Mouse (Mus musculus) T-helper 1 cell (primary cell): ENCODE data around the gene Ccdc69.

ENCODE experiments used
- in situ Hi-C: fragments of 300-600 bp; cut with MboI, MseI; formaldehyde crosslinking; loops from one replicate; pipeline ENCODE4 v1.15.1; 2025; ENCODE audit warnings: high pct_unique_total_duplicates

The Ccdc69 gene

GRCm38 (mm10) chr11:55097463-55098188, 19.7 kb upstream of the Ccdc69 start, which contains the start of gene Gm2a:
Gm2a (plus strand) TSS chr11:55098115.
- in situ Hi-C loops: loop anchor here (5.0 kb wide), 1 partner anchor 35 kb away; no protein-coding TSS in a partner anchor

GRCm38 (mm10) chr11:55096731-55097462, 19.0 kb upstream of the Ccdc69 start:
- in situ Hi-C loops: loop anchor here (5.0 kb wide), 1 partner anchor 35 kb away; no protein-coding TSS in a partner anchor

- in situ Hi-C loops: loop anchor here (5.0 kb wide), 1 partner anchor 36 kb away; no protein-coding TSS in a partner anchor
Observed at GRCm38 (mm10) chr11:55096296-55096695, 18.4 kb upstream of the Ccdc69 start.

DNA sequence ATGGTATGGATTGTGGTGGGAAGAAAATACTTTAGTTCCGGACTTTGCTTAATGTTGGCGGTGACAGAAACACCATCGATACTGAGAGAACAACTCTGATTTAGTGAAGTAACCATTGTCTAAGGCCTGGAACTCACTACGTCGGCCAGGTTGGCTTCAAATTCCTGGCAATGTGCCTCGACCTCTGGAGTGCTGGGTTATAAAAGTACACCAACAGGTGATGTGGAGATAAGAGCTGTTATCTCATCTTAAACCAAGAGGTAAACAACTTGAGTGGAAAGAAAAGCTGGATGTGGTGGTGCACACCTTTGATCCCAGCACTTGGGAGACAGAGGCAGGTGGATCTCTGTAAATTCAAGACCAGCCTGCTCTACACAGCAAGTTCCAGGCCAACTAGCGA, 15.2 kb upstream of the Ccdc69 start:
- in situ Hi-C loops: no loop called here

DNA sequence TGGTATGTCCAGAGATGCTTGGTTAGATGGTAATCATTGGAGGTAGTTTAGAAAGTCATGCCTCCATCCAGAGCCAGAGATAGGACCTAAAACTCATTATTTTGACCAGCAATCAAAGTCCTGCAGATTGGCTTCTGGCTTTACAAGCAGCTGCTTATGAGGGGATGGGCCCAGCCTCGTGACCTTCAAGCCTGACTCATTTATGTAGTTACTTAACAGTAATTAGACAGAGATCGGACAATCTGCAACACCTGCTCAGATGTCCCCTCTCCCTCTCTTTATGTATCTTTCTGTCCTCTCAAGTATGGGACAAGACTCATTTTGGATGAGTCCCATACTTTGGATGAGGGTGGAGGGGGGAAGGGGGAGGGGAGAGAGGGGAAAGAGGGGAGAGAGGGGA, 12.0 kb upstream of the Ccdc69 start:
- in situ Hi-C loops: no loop called here

DNA sequence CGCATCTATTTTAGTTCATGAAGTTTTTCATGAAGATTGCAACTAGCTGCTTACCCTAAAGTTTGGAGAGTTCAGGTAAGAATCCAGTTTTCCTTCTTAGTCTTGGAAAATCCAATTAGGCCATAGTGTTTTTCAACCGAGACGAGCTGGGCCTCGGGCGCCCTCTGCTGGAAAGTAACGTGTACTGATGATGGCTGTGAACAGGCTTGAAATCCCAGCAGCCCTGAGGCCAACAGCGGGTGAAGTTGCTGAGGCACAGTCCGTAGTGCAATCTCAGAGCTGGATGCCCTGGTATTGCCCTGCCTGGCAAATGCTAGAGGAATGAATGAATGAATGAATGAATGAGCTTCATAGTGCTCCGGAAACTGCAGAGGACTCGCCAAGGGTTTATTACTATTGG, 9.1 kb upstream of the Ccdc69 start:
- in situ Hi-C loops: no loop called here

DNA sequence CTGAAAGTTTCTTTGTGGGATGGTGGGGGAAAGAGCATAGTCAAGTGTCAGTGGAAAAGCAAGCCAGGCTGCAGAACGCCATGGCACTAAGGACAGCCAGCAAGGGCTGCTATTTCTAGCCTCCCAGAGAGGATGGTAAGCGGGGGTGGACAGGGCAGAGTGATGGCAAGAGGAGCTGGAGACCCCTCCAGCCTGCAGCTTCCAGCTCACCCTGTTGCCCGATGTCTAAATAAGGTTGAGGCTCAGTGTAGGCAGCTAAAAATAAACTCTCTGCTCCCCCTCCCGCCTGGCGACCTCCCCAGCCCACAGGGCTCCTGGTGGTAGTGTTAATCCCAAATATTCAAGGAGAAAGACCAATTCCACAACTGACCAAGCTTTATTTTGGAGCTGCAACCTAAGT, 7.5 kb upstream of the Ccdc69 start:
- in situ Hi-C loops: no loop called here

- in situ Hi-C loops: loop anchor here (5.0 kb wide), 1 partner anchor 42 kb away; no protein-coding TSS in a partner anchor
Observed at GRCm38 (mm10) chr11:55084629-55085028, 6.7 kb upstream of the Ccdc69 start.

DNA sequence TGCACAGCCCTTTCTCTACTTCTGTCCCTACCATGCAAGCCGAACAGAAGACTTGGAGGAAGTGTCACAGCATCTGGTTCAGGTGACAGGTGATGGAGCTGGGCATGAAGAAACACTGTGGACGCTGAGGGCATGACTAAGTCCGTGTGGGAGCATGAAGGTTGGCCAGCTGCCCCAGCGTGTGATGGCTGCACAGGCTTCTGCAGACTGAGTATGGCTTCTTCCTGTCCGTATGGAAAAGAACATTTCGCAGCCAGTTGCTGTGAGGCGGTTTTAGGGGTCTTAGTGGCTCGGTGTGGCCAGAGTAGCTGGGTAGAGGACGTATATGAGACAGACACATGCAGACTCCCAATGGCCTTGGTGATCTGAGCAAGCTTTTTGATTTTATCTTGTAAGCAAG, 3.3 kb upstream of the Ccdc69 start:
- in situ Hi-C loops: loop anchor here (5.0 kb wide), 1 partner anchor 39 kb away; no protein-coding TSS in a partner anchor

DNA sequence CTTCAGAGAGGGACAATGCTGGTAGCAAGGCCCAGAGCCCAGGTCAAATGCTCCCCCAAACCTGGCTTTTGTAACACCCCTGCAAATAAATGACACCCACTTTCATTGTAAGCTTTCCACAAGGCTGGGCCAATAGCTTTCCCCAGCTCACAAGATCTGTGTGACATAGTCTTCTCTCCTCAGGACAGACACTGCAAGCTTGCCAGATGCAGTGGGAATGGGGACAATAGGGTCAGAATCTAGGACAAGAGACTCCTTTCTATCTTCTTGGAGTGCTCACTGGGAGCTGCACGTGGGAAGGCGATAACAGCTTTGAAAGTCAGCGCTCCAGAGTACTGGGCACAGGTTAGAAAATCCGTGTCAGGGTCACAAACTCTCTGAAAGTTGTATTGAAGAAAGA, 1.2 kb upstream of the Ccdc69 start:
- in situ Hi-C loops: no loop called here

- in situ Hi-C loops: no loop called here
Observed at GRCm38 (mm10) chr11:55078502-55078901, 571 bp upstream of the Ccdc69 start.

DNA sequence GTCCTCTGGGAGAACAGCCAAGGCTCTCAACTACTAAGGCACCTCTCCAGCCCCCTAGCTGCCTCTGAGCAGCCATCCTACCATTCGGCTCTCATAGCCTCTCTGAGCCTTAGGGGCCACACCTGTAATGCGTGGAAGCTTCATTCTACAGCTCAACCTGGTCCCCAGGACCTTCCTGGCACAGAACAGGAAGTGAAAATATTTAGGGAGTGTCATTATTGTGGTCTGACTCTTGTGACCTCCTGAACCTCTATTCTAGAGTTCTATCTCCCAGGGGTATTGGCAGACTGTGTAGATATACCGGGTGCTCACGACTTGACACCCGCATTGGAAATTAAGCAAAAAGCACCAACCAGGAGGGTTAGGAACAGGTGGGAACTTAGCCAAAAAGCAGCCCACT, 1.7 kb downstream of the Ccdc69 start:
- in situ Hi-C loops: no loop called here

GRCm38 (mm10) chr11:55075602-55076001, 2.3 kb downstream of the Ccdc69 start:
- in situ Hi-C loops: no loop called here

DNA sequence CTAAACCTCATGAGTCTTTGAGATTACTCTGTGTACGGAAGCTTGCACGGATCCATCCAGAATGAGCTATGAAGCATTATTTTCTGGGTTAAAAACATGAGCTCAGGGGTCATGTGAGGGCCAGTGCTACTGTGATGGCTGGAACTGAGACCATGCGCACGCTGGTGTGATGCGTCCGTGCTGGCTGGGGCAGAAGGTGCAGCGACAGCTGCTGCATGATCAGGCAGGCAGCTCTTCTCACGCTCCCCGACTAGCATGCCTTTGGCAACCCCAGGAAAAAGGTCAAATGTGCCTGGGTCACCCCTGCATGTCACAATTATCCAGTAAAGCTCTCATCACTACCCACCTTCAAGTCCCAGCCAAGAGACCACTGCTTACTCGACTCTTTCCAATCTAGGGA, 4.7 kb downstream of the Ccdc69 start:
- in situ Hi-C loops: no loop called here

DNA sequence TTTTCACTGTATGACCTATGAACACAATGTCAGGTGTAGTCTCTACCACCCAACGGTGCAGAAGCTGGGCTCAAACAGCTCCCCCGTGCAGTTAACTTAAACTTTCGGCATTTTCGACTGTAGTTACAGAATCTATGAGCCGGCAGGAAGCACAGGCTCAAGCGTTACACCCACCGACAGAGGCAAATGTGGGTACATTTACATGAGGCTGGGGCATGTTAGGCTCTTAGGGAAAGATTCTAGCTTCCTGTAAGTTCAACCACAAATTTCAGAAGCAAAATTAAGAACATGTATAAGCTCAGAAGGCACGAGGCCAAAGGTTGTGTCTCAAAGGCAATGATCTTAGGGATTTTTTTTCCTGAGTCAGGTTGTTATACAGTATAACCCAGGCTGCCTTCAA, 5.5 kb downstream of the Ccdc69 start:
- in situ Hi-C loops: no loop called here

DNA sequence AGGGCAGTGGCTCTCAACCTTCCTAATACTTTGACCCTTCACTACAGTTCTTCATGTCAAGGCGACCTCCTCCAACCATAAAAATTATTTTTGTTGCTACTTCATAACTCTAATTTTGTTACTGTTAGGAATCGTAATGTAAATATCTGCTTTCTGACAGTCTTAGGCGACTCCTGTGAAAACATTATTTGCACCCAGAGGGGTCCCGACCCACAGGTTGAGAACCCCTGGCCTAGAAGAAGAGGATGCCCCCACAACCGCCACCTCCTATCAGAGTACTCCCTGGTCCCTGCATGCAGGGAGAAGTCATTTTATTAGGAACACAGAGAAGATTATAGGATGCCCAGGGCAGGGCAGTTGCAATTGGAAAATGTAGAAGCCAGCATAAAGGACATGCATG, 6.6 kb downstream of the Ccdc69 start:
- in situ Hi-C loops: no loop called here

DNA sequence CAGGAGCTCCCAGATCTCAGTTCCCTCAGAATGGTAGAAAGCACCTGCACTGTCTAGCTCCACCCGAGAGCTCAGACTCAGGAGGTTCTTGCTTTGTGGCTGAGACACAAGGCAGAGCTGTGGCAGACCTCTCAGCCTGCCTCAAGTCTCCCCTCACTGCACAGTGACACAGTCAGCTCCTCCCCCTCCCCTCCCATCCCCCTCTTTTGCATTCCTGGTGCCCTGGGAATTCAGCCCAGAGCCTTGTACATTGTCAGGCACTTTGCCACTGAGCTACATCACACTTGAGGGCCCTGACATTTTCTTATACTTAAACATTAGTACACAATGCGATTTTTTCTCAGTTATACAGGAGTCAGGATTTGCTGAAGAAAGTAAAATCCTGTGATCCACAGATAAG, 8.9 kb downstream of the Ccdc69 start:
- in situ Hi-C loops: no loop called here

GRCm38 (mm10) chr11:55066921-55067320, 11.0 kb downstream of the Ccdc69 start:
- in situ Hi-C loops: no loop called here

- in situ Hi-C loops: no loop called here
Observed at GRCm38 (mm10) chr11:55062856-55063255, 15.1 kb downstream of the Ccdc69 start.

DNA sequence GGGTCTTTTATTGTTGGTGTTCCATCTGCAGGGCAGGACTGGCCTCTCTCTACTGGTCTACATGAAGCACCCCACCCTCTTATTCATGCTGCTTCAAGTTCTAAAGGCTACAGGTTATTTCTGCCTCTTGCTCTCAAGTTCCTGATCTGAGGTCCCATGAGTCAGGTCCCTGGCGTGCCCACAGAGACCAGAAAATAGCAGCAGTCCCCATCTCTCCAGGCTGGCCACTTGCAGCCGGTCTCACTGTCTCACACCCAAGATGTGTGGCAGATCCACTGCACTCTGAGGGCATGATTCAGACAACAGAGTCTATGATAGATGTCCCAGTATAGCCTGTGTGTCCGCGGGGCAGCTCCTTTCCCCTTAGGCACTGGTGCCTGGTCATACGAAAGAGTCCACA, 17.1 kb downstream of the Ccdc69 start:
- in situ Hi-C loops: no loop called here

DNA sequence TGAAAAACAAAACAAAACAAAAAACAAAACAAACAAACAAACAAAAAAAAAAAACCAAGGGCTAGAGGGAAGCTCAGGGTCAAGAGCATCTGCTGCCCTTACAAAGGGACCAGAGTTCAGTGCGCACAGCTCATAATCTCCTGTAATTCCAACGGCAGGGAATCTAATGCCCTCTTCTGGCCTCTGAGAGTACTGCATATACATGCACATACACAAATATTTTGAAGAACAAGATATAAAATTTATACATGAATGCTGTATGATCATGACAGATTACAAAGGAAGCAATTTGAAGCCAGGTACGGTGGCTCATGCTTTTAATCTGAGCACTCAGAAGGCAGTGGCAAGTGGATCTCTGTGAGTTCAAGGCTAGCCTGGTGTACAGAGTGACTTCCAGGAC, 20.4 kb downstream of the Ccdc69 start:
- in situ Hi-C loops: no loop called here

GRCm38 (mm10) chr11:55050837-55051510, 27.0 kb downstream of the Ccdc69 start:
- in situ Hi-C loops: no loop called here
